In genomic region chr2:38874544-38875108, GRCm38 (mm10) we compare ENCODE assay signal across 19 mouse cellular contexts. TPM values are rescaled to one million over a fixed set of nuclear protein-coding genes. Genes with fewer than 3 reads are reported as not detected.
DNase-seq lines count a peak whose midpoint lies in the region; ATAC-seq and TF ChIP-seq lines count a peak whose summit lies in the region.
"Had no signal": no experiment of that assay in that cellular context is flagged by ENCODE, and none has a peak within 500 bp of the region (broad histone marks: within the 10 kb centered on the region; RNA-seq: fewer than 3 reads in every experiment).

No protein-coding gene starts in this region.

- H3K36me3 ChIP-seq in liver, adult 2 months (ENCODE audit: control insufficient read depth, insufficient read depth, low read length), result no peaks in the 10 kb centered on the region
- no peaks in the 10 kb centered on the region; the same call in 1 of the 2 replicates for H3K36me3 ChIP-seq in liver, embryonic 12.5 days
- H3K36me3 ChIP-seq: midbrain, embryonic 15.5 days; stomach, embryonic 15.5 days had no signal

- intact Hi-C loops in heart, postnatal 25 days (cut with DNase I), result no loop called here

- no peak for TF ChIP-seq CTCF in liver, adult 2 months (IDR thresholded peaks at IDR 0.05; ENCODE audit: low read depth, low read length)
- no peak for TF ChIP-seq CTCF in embryonic fibroblast, embryonic 13.5 days (IDR thresholded peaks at IDR 0.05; ENCODE audit: borderline replicate concordance, insufficient read depth, low read length)

- peaks cover 5% of the 10 kb centered on the region for H3K4me1 ChIP-seq in liver, adult 2 months (ENCODE audit: control insufficient read depth, insufficient read depth, low read length)
- no peaks in the 10 kb centered on the region for H3K4me1 ChIP-seq in liver, embryonic 12.5 days
- peaks cover 8% of the 10 kb centered on the region; the same call in 1 of the 2 replicates for H3K4me1 ChIP-seq in embryonic fibroblast, embryonic 13.5 days (ENCODE audit: control insufficient read depth, insufficient read depth, low read length)
- H3K4me1 ChIP-seq: embryonic facial prominence, embryonic 15.5 days; heart, embryonic 10.5 days; megakaryocyte, embryonic 14.5 days; midbrain, embryonic 15.5 days; stomach, embryonic 15.5 days had no signal

- DNase-seq in liver, adult 2 months (ENCODE audit: extremely low read depth, low read depth, low spot score), result peak; percentile 77
- DNase-seq in ZHBTc4 (ENCODE audit: low read depth, low spot score), result peak; percentile 24
- no peak for DNase-seq in ovary, adult 18-20 months (ENCODE audit: low spot score)
- no peak for DNase-seq in thymus, postnatal 10 days (ENCODE audit: low spot score in 2 of 2)
- DNase-seq in heart, postnatal 25 days (ENCODE audit: low spot score), result no peak
- DNase-seq: cerebellum, adult 9-10 months; kidney, postnatal 4 days; right cerebral cortex, postnatal 25 days; thymus, adult 18-20 months had no signal

- H3K27ac ChIP-seq in liver, adult 2 months (replicated peaks; ENCODE audit: insufficient read depth, low read depth, low read length), result no peak overlapping the region
- no peak overlapping the region for H3K27ac ChIP-seq in liver, embryonic 12.5 days
- H3K27ac ChIP-seq in embryonic fibroblast, embryonic 13.5 days (ENCODE audit: insufficient read depth, low read length), result peak overlapping the region; percentile 95
- H3K27ac ChIP-seq: embryonic facial prominence, embryonic 15.5 days; forebrain, embryonic 10.5 days; heart, embryonic 10.5 days; midbrain, embryonic 15.5 days; stomach, embryonic 15.5 days had no signal

- H3K9ac ChIP-seq in liver, adult 2 months (ENCODE audit: low read depth, low read length), result no peak overlapping the region
- H3K9ac ChIP-seq in liver, embryonic 12.5 days, result no peak overlapping the region
- H3K9ac ChIP-seq: embryonic facial prominence, embryonic 15.5 days; midbrain, embryonic 15.5 days; stomach, embryonic 15.5 days had no signal

- no peaks in the 10 kb centered on the region for H3K27me3 ChIP-seq in liver, adult 2 months (ENCODE audit: control insufficient read depth, insufficient read depth, low read length)
- no peaks in the 10 kb centered on the region for H3K27me3 ChIP-seq in liver, embryonic 12.5 days (replicated peaks)
- H3K27me3 ChIP-seq: embryonic facial prominence, embryonic 15.5 days; megakaryocyte, embryonic 14.5 days; midbrain, embryonic 15.5 days; stomach, embryonic 15.5 days had no signal

- no peak overlapping the region for H3K4me2 ChIP-seq in liver, embryonic 12.5 days
- H3K4me2 ChIP-seq: embryonic facial prominence, embryonic 15.5 days; midbrain, embryonic 15.5 days; stomach, embryonic 15.5 days had no signal

- no peaks in the 10 kb centered on the region for H3K79me2 ChIP-seq in liver, adult 2 months (ENCODE audit: control insufficient read depth, insufficient read depth, low read length)

- H3K4me3 ChIP-seq in liver, adult 2 months (ENCODE audit: insufficient read depth, low read depth, low read length), result no peak overlapping the region
- H3K4me3 ChIP-seq in liver, embryonic 12.5 days, result no peak overlapping the region
- no peak overlapping the region for H3K4me3 ChIP-seq in embryonic fibroblast, embryonic 13.5 days (ENCODE audit: insufficient read depth, low read length)
- H3K4me3 ChIP-seq: embryonic facial prominence, embryonic 15.5 days; forebrain, embryonic 10.5 days; heart, embryonic 10.5 days; megakaryocyte, embryonic 14.5 days; midbrain, embryonic 15.5 days; myocyte; stomach, embryonic 15.5 days had no signal

- no peak for ATAC-seq in liver, embryonic 12.5 days
- ATAC-seq: lung, postnatal 0 days; midbrain, embryonic 15.5 days had no signal

- TF ChIP-seq POLR2A in liver, adult 2 months (IDR thresholded peaks at IDR 0.05; ENCODE audit: extremely low read depth, insufficient read depth, low read length), result no peak
- no peak for TF ChIP-seq POLR2A in embryonic fibroblast, embryonic 13.5 days (IDR thresholded peaks at IDR 0.05; ENCODE audit: low read depth, low read length)

- H3K9me3 ChIP-seq in liver, embryonic 12.5 days (replicated peaks), result no peaks in the 10 kb centered on the region
- H3K9me3 ChIP-seq: embryonic facial prominence, embryonic 15.5 days; forebrain, embryonic 10.5 days; heart, embryonic 10.5 days; megakaryocyte, embryonic 14.5 days; midbrain, embryonic 15.5 days; stomach, embryonic 15.5 days had no signal

- WGBS in liver, adult 2 months, result 64% methylated on average over 1 of the region's 1 CpGs
- WGBS in liver, embryonic 12.5 days (ENCODE audit: insufficient replicate concordance), result 51% methylated on average over 1 of the region's 1 CpGs

RNA-seq across cellular contexts. Expression of gene Nr6a1, which starts 52.9 kb away (rescaled TPM):
- total RNA-seq in liver, adult 2 months (2014; rRNA removed), result 14.8 and 21.1 TPM in 2 replicates
- 5.9 and 7.6 TPM in 2 replicates for polyA plus RNA-seq in liver, adult 2 months (2012; rRNA removed)
- polyA plus RNA-seq in liver, embryonic 12.5 days (2016; fragmentation: Nextera tagmentation; extraction: Ambion mirVana), result 2.1 and 2.4 TPM in 2 replicates
- polyA plus RNA-seq in embryonic fibroblast, embryonic 13.5 days (2011; ENCODE audit: insufficient read length, low read depth, missing spikeins), result 3.1 and 4.3 TPM in 2 replicates
- 1 to 10 TPM; 1.1 TPM for total RNA-seq in heart, postnatal 25 days (2021)

RNA-seq across cellular contexts. Expression of gene Olfml2a, which starts 57.2 kb away (rescaled TPM):
- total RNA-seq in liver, adult 2 months (2014; rRNA removed), result 0.09 and 0.13 TPM in 2 replicates
- 0.07 and 0.09 TPM in 2 replicates for polyA plus RNA-seq in liver, adult 2 months (2012; rRNA removed)
- polyA plus RNA-seq in liver, embryonic 12.5 days (2016; fragmentation: Nextera tagmentation; extraction: Ambion mirVana), result 0.12 and 0.13 TPM in 2 replicates
- polyA plus RNA-seq in embryonic fibroblast, embryonic 13.5 days (2011; ENCODE audit: insufficient read length, low read depth, missing spikeins), result 0.70 and 4.3 TPM in 2 replicates
- total RNA-seq in heart, postnatal 25 days (2021), result 1 to 10 TPM; 5.2 to 6.3 TPM

Comparison
In these comparisons a context has a peak if more than half of its experiments do, and no peak if none do; other contexts are left out.
1. DNase-seq: peak in liver, adult 2 months (single experiment) and ZHBTc4 (single experiment); none in ovary, adult 18-20 months (single experiment), thymus, postnatal 10 days (0 of 2) and heart, postnatal 25 days (single experiment).